ENCODE assay signal across 17 mouse cellular contexts in the genomic region with DNA sequence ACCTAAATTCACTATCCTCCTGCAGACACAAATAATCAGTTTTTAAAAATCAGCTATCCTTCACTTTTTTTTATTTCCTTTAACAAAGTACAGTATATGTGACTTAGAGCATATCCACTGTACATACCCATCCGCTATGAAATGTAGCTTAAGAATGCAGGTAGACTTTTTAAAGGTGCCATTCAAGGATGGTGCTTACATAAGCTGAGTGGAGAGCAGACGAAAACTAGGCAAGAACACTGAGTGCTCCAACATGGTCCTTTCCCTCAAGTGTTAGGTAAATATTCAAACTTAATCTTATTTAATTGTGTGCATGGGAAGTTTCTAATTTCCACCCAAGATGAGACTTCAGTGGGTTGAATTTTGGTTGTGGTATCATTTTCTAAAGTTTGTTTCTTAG.
"Had no signal": no experiment of that assay in that cellular context is flagged by ENCODE, and none has a peak within 500 bp of the region (broad histone marks: within the 10 kb centered on the region; RNA-seq: fewer than 3 reads in every experiment).

No protein-coding gene starts in this region.

- H3K27me3 ChIP-seq: liver, embryonic 13.5 days; liver, embryonic 15.5 days; lung, embryonic 15.5 days; megakaryocyte, embryonic 14.5 days; midbrain, embryonic 12.5 days; neural tube, embryonic 12.5 days; stomach, embryonic 15.5 days had no signal

- ATAC-seq: liver, postnatal 0 days had no signal

- H3K4me1 ChIP-seq: liver, embryonic 13.5 days; liver, embryonic 15.5 days; lung, embryonic 15.5 days; midbrain, embryonic 12.5 days; neural tube, embryonic 12.5 days; stomach, embryonic 15.5 days had no signal

- H3K27ac ChIP-seq: liver, embryonic 13.5 days; liver, embryonic 15.5 days; lung, embryonic 15.5 days; macrophage; midbrain, embryonic 12.5 days; neural tube, embryonic 12.5 days; stomach, embryonic 15.5 days; stomach, postnatal 0 days had no signal

- H3K9ac ChIP-seq: liver, embryonic 13.5 days; liver, embryonic 15.5 days; liver, postnatal 0 days; lung, embryonic 15.5 days; midbrain, embryonic 12.5 days; neural tube, embryonic 12.5 days; stomach, embryonic 15.5 days had no signal

- H3K4me3 ChIP-seq: liver, embryonic 13.5 days; liver, embryonic 15.5 days; lung, embryonic 15.5 days; megakaryocyte, embryonic 14.5 days; midbrain, embryonic 12.5 days; neural tube, embryonic 12.5 days; stomach, embryonic 15.5 days had no signal

- H3K4me2 ChIP-seq: liver, embryonic 11.5 days; liver, embryonic 13.5 days; liver, embryonic 15.5 days; lung, embryonic 15.5 days; midbrain, embryonic 12.5 days; neural tube, embryonic 12.5 days; stomach, embryonic 15.5 days had no signal

- DNase-seq: liver; liver, embryonic 13.5 days; liver, postnatal 0 days; midbrain, embryonic 14.5 days; right cerebral cortex, postnatal 14 days; thymus, adult 2 months; thymus, postnatal 25 days; thymus, postnatal 4 days had no signal

- H3K9me3 ChIP-seq: liver, embryonic 13.5 days; liver, embryonic 15.5 days; lung, embryonic 15.5 days; megakaryocyte, embryonic 14.5 days; midbrain, embryonic 12.5 days; neural tube, embryonic 12.5 days; stomach, embryonic 15.5 days had no signal
